Mouse (Mus musculus): ENCODE results near the gene Shc2.

Shc2 gene

DNA sequence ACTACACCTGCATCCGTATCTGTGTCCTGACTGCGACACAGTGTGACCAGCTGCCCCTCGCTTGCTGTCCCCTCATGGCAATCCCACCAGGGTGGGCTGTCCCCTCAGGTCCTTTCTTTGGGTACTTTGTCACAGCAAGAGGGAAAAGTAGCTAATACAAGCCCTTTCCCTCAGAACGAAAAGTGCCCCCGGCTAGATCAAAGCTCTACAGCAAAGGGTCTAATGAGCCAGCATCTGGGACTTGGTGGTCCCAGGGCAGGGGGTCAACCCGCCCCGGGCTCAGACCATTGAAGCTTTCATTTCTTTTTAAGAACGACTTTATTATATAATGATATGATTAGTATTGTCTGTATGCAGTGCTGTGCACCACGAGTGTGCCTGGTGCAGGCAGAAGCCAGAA lies 59.4 kb downstream of the Shc2 start:
- no peak for DNase-seq

DNA sequence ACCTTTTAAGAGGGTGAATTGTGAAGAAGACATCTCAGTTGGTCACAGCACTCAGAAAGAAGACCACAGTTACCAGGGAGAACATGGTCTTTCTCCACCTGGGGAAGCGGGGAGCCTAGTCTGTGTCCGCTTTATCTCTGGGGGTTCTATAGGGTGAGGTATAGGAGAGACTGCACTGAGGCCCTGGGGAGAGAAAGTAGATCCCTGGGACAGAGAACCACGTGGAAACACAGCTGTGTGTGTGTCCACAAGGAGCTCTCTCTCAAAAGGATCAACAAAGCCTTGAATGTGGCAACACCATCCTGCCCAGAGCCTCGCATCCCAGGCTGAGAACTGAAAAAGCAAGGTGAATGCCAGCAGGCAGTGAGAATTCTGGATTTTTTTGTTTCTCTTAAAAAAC lies 60.3 kb downstream of the Shc2 start:
- no peak for DNase-seq

DNA sequence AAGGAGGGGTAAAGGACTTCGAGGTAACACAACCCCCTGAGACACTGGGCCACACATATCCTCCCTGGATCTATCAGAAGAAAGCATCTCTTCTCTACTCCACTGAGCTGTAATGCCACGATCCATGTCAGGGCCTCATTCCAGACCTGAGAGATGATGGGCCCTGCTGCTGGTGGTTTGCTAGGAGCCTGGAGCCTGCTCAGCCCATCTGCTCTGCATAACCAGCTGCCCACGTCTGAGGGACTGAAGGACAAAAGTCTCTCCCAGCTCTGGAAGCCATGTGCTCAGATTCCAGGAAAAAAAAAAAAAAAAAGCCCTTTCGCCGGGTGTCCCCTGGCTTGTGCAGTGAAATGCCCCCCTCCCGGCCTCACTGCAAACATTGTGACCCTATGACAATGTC lies 62.0 kb downstream of the Shc2 start:
- DNase-seq = no peak

DNA sequence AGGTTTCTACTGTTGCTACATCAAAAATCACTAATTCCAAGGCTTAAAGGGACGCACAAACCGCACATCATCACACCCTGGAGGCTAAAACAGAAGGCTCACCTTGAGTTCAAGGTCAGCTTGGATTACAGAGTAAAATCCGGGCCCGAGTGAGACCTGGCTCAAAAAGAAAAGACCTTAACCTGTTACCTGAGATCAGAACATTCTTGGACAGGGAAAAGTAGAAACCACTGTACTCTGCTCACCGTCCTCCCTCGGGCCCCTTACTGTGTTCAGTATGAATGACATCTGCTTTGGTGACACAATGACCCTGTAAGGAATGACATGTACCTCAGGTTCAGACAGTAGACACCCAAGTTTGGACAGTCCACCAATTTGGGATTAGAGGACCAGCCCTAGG lies 62.9 kb downstream of the Shc2 start:
- no peak for DNase-seq

DNA sequence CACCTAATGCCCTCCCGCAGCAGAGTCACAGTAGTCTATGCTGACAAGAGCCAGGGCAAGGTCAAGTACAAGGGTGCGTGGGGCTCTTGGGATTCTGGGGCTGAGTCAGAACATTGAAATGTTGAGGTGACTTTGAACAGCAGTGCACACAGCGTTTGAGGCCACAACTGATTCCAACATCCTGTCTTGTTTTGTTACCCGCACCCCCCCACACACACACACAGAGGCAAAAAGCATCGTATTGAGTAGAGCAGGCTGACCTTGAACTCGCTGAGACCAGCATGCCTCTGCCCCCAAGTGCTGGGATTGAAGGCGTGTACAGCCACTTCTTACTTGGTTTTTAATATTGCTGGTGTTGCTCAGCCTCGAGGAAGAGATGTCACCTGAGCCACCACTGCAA lies 63.4 kb downstream of the Shc2 start:
- DNase-seq = no peak

DNA sequence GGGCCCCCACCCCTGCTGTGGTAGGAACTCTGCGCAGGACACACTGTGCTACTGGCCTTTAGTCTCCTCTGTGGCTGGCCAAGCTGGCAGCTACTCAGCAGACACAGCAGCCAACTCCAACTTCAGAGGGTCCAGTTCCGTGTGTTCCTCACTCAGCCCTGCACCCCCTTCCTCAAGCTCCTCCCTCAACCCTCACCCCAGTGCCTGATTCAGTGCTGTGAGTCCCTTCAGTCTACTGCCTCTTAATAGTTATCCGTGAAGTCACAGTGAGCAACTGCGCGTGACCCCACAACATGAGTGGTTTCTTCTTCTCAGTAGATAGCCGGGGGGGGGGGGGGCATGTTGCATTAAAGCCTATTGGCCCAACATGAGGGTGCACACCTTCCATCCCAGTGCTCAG lies 64.1 kb downstream of the Shc2 start:
- DNase-seq = no peak

DNA sequence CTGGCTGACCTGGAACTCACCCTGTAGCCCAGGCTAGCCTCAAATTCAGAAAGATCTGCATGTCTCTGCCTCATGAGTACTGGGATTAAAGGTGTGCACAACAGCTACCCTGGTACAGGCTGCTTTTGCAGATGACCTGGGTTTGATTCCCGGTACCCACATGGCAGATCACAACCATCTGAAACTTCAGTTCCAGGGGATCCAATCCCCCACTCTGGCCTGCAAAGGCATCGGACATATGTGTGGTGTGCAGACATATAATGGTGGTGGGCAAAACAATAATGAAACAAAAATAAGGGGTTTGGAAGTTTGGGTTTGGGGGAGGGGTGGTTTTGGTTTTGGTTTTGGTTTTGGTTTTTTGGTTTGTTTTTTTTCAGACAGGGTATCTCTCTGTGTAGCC lies 66.4 kb downstream of the Shc2 start:
- DNase-seq = no peak

DNA sequence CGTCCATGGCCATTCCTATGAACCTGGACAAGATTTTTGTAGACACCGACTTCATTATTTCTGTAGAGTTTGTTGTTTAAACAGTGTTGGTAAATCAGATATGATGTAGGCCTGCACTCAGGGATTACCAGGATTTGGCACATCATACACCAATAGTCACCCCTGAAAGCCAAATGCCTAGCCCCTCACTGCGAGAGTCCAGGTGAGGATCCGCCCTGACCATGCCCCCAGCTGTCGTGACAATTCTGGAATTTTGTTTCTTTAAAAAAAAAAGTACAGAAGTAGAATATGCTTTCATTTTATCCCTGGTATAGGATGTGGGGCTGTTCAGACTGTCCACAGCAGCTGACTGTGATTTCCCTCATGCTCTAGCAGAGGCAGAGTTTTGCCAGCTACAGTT lies 67.8 kb downstream of the Shc2 start:
- DNase-seq = no peak
